Mouse (Mus musculus) liver, adult 2 months (tissue): ENCODE measurements around the gene Pde4d.

ENCODE experiments used
- CTCF ChIP-seq: fragments of 200-500 bp; IDR thresholded peaks from 2 replicates; pipeline ENCODE4 v1.5.1; 2011; ENCODE audit warnings: low read depth, low read length, control low read depth
- POLR2A ChIP-seq: fragments of 200-500 bp; IDR thresholded peaks from 2 replicates; pipeline ENCODE4 v1.6.1; 2011; ENCODE audit warnings: low read length, control low read depth; ENCODE audit not compliant: insufficient read depth; ENCODE audit errors: extremely low read depth

DNA sequence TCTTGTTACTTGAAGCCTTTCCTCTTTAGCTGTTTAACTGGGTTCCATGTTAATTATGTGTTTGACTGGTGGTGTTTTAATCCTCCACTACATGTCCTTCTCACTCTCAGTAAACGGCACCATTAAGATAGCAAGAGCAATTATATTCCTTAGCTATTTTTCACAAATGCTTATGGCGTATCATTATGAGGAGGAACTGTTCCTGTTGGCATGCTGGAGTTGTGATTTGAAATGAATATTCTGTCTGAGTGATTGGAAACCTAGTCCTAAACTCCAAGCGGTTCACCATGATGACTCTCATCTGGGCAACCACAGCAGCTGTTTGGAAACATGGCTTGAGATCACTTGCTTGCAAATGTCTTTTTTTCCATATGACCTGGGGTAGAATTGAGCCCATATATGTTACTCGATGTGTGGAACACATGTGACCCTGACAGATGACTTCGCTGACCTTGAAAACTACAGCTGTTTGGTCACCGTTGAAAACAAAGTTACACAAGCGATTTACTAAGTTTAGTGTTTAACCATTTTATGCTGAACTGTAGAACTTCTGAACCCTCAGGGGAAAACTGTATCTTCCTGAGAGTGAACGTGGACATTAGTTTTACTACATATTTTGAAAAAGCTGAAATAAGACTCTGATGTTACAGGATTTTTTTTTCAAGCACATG is 1340.4 kb downstream of the Pde4d start:
- TF ChIP-seq CTCF (no peak), POLR2A (no peak)
